Mouse (Mus musculus): ENCODE measurements around the gene Prrc2b.

Gene Prrc2b

DNA sequence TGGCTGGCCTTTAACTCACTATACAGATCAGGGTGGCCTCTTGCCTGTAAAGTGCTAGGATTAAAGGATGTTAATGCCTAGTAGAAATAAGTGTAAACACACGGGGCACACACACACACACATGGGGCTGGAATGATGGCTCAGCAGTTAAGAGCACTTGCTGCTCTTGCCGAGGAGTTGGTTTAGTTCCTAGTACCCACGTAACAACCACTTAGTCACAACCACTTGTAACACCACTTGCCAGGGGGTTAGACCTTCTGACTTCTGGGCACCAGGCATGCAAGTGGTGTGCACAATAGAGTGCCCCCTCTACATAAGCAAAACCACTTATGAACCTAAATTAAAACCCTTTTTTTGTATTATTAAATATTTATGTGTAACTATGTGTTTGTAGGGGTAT lies 133.1 kb downstream of the Prrc2b start:
- DNase-seq (ENCODE audit: low spot score), result no peak
